Mouse (Mus musculus): ENCODE data around the gene Arhgap32. TPM values are rescaled to one million over a fixed set of nuclear protein-coding genes. Genes with fewer than 3 reads are reported as not detected.
A peak's percentile ranks its signal among the peaks of the same experiment; 100 is the strongest.
"Not testable (repeated sequence)": the region's sequence is repeated elsewhere in the genome, so short reads cannot be mapped to it uniquely, and the experiment has no call there.

The Arhgap32 gene
- total RNA-seq (2021), result 100 to 1,000 TPM; 188 to 201 TPM
- long read RNA-seq, experiment 1, partial matches to known transcripts, result 0 of 3 reads
- long read RNA-seq, experiment 1, other reads (novel, unspliced or antisense), result 3 of 3 reads
- long read RNA-seq, experiment 2, partial matches to known transcripts, result 0 of 2 reads
- long read RNA-seq, experiment 2, other reads (novel, unspliced or antisense), result 2 of 2 reads

DNA sequence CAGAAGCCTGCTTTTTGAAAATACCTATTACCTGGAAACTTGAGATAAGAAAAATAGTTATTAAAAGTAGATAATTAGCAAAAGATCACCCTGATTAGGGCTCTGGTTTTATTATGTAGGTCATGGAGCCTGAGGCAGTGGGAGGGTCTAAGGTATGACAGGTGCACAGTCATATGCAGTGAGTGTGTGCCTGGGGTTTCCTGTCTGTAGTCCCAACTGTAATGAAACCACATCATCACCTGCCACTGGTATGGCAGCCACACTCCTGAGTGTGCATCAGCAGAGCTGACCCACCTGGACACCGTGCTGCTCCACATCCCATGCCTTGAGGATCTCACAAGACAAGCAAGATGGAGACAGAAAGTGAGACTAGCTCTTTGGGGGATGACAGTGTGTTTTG lies at the start of gene Arhgap32:
TSS of gene Arhgap32 (plus strand) at position 351 of the 400 bp plus-strand sequence.
- no peak for DNase-seq (ENCODE audit: low spot score in 2 of 2)

GRCm38 (mm10) chr9:32072778-32073177 lies 43.2 kb upstream of the Arhgap32 start:
- no peak for DNase-seq (ENCODE audit: low spot score in 2 of 2)

GRCm38 (mm10) chr9:32088106-32088776 lies 27.7 kb upstream of the Arhgap32 start:
- DNase-seq (ENCODE audit: low spot score in 2 of 2), result no peak

GRCm38 (mm10) chr9:32088882-32089281 lies 27.1 kb upstream of the Arhgap32 start:
- DNase-seq (ENCODE audit: low spot score in 2 of 2), result no peak

DNA sequence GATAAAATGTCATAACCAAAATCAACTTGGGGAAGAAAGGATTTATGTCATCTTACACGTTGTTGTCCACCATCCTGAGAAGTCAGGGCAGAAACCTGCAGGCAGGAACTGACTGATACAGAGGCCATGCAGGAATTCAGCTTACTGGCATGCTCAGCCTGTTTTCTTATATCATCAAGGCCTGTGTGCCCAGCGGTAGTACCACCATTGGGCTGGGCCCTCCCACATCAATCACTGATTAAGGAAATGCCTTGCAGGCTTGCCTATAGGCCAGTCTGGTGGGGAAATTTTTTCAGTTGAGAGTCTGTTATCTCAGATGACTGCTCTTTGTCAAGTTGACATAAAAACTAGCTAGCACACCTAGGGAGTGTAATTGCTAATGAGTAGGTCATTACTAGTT lies 22.5 kb upstream of the Arhgap32 start:
- no peak for DNase-seq (ENCODE audit: low spot score in 2 of 2)

- no peak for DNase-seq (ENCODE audit: low spot score in 2 of 2)
Observed at GRCm38 (mm10) chr9:32094351-32095120, 21.4 kb upstream of the Arhgap32 start.

- no peak for DNase-seq (ENCODE audit: low spot score in 2 of 2)
Observed at GRCm38 (mm10) chr9:32095511-32095910, 20.4 kb upstream of the Arhgap32 start.

GRCm38 (mm10) chr9:32096541-32096940 lies 19.4 kb upstream of the Arhgap32 start:
- DNase-seq (ENCODE audit: low spot score in 2 of 2), result no peak

DNA sequence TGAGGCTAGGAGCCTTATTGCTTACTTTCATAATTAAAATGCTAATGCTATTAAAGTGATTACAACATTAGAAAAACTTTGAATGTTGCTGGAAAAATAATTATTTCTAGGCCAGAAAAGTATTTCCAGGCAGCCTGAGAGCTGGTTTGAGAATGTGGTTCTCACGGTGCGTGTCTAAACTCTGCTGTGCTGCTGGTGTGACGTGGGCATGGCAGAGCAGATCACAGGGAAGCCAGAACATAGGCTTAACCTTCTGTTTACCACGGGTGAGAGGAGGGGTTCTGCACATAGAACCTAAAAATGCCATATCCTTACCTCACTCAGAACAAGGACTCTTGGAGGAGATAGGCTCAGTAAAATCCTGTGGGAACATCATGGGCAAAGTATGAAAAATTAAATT lies 18.8 kb upstream of the Arhgap32 start:
- DNase-seq (ENCODE audit: low spot score in 2 of 2), result no peak

DNA sequence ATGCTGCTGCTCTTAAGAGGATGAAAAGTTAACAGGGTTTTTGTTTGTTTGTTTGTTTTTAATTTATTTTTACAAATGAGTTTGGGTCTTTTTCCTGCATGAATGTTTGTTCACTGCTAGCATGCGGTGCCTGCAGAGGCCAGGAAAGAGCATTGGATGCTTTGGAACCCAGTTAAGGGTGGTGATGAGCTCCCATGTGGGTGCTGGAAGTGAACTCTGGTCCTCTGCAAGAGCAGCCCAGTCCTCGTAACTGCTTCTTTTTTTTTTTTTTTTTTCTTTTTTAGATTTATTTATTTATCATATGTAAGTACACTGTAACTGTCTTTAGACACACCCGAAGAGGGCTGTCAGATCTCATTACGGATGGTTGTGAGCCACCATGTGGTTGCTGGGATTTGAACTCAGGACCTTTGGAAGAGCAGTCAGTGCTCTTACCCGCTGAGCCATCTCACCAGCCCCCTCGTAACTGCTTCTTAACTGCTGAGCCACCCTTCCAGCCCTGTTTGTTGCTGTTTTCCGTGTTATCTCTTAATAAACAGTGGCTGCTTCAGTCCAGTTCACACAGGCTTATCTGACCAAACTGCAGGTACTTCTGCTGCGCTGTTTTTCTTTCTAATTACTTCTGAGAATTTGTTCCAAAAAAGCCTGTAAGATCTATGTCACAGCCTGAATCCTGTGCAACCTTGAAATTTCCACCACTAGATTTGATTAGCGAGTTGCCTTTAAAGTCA lies 17.3 kb upstream of the Arhgap32 start:
- no peak for DNase-seq (ENCODE audit: low spot score in 2 of 2)

DNA sequence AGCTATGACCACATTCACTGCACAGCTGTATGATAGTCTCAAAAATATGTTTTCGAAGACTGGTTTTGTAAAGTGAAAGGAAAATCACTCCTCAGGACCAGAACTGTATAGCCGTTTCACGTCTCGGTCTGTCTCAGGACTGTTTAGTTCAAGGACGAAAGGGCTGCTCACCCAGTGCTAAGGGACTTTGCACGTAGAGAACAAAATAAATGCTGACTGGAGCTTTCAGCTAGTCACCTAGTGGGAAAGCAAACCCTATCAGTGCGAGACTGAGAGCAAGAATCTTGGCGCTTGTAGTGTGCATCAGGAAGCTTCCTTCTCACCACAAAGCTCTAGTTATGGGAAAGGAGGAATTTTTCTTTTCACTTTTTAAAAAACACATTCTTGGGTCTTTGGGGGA lies 15.4 kb upstream of the Arhgap32 start:
- DNase-seq (ENCODE audit: low spot score in 2 of 2), result no peak

DNA sequence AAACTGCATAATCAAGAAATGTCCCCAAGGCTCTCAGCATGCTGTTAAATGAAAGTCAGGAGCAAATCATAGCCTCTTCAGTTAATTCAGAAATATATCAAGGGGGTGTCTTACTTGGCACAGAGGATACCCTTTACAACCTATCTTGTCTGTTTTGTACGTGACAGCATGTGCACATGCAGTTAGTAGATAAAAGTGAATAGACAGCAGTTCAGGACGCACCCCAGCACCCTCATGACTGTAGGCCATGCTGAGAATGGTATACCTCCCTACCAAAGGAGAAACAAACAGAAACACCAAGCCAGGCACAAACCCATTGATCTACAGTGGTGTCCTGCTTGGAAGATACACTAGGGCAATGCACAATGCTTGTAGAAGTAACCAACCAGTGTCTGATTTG lies 14.4 kb upstream of the Arhgap32 start:
- no peak for DNase-seq (ENCODE audit: low spot score in 2 of 2)

GRCm38 (mm10) chr9:32104670-32105069 lies 11.3 kb upstream of the Arhgap32 start:
- DNase-seq (ENCODE audit: low spot score in 2 of 2), result no peak

- no peak for DNase-seq (ENCODE audit: low spot score in 2 of 2)
Observed at GRCm38 (mm10) chr9:32110376-32110775, 5.6 kb upstream of the Arhgap32 start.

GRCm38 (mm10) chr9:32116272-32116671 lies 336 bp downstream of the Arhgap32 start:
- no peak for DNase-seq (ENCODE audit: low spot score in 2 of 2)

- peak; percentile 19 to 60 for DNase-seq (ENCODE audit: low spot score in 2 of 2)
Observed at GRCm38 (mm10) chr9:32117876-32118275, 1.9 kb downstream of the Arhgap32 start.

DNA sequence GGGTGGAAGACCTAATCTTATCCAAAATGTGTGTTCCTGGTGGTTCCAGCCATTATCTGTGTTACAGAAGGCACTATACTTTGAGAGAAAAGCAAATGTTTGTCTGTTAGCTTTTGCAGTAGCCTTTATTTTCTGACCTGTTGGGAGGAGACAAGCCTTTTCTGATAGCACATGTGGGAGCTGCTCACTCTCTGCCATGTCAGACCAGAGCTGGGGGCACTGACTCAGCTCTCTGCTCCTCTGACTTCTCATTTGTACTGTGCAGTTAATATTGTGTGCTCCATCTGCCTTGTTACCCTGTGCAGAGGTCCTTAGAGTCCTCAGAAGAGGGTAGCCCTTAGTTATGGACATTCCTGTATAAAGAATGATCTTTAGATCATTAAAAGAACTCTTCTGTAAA lies 2.5 kb downstream of the Arhgap32 start:
- DNase-seq (ENCODE audit: low spot score in 2 of 2), result no peak

DNA sequence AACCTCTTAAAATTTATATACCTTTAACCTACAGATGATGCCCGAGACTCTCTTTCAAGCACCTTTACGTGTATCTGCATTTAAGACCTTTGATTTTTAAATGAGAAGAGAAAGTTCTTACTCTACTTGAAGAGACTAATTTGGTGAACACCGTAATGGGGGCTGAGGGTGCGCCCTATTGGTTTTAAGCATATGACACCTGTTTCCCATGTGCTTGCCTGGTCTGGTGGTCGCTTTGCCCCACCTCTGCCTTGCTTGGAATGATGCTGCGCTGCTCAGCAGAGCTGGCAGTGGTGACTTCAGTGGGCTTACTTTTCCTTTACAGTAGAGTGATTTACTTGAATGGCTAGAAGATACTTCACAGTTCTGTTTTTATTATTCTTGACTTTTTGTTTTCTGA lies 3.6 kb downstream of the Arhgap32 start:
- no peak for DNase-seq (ENCODE audit: low spot score in 2 of 2)

GRCm38 (mm10) chr9:32120162-32120561 lies 4.2 kb downstream of the Arhgap32 start:
- DNase-seq (ENCODE audit: low spot score in 2 of 2), result no peak

DNA sequence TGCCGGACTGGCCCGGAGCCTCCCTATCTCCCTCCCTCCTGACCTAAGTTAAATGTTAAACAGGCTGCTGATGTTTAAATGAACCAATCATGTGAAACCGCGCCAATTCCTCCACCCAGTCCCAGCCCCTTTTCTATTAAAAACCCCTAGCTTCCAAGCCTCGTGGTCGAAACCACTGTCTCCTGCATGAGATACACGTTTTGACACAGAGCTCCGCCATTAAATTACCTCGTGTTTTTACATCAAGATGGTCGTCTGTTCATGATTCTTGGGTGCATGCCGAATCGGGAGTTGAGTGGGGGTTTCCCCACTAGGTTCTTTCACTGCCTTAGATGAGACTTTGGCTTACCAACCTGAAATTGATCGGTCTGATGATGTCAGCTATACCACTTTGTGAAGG lies 5.3 kb downstream of the Arhgap32 start:
- not testable (repeated sequence) for DNase-seq (ENCODE audit: low spot score in 2 of 2)

- DNase-seq (ENCODE audit: low spot score in 2 of 2), result no peak
Observed at GRCm38 (mm10) chr9:32136195-32136594, 20.3 kb downstream of the Arhgap32 start.

Measured in layer of hippocampus, postnatal 14 days (tissue).